Mouse (Mus musculus): ENCODE results near the gene Nipal3. TPM values are rescaled to one million over a fixed set of nuclear protein-coding genes. Genes with fewer than 3 reads are reported as not detected.
A peak's percentile ranks its signal among the peaks of the same experiment; 100 is the strongest.

Gene Nipal3
- 2.3 and 2.4 TPM in 2 replicates for polyA plus RNA-seq (2015; fragmentation: Nextera tagmentation; extraction: Ambion mirVana)

DNA sequence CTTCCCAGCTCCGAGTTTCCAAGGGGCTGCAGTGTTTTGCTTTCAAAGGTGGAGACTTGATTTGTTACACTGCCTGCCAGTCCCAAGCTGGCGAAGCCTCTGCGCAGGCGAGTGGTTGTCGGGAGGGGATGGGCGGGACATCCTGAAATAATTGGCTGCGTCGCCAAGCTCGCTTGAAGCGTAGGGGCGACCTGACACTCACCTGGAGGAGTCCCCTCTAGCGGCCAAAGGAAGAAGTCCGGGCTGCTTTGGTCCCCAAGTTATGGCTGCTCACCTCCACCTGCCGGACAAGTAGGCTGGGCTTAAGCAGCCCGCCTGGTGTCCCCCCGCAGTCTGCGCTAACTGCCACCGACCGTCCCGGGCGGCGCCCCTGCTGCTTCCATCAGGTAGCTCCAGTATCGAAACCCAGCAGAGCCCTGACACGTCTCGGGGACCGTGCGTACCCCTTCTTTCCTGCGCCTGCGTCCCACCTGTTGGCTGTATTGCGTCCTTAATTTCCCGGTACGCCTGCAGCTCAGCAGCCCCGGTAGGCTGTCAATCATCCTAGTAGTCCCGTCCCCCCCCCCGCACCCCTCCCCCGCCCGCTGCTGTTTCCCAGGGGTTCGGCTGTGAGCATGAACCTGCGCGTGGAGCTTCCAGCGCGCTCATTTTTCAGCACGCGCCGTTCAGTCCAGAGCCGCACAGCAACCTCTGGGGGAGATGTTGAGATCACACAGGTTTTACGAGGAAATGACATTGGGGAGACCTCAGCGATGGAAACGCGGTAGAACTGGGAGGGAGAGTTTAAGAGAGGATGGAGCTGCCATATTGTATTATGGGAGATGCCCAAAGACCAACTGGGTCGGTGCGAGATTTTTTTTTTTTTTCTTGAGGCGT is at the start of gene Nipal3, which contains the start of gene Stpg1:
Gene Nipal3 (minus strand): TSS at position 518 of the 876 bp plus-strand sequence.
Gene Stpg1 (plus strand): TSS at position 270 of the 876 bp plus-strand sequence.
- peak within 1 kb of the TSS; percentile 60 for H3K4me3 ChIP-seq
- H3K27me3 ChIP-seq, result no peaks in the 10 kb centered on the region
- peak within 1 kb of the TSS; percentile 10; the same call in 1 of the 2 replicates for H3K9ac ChIP-seq
- peaks cover 17% of the 10 kb centered on the region for H3K4me1 ChIP-seq
- H3K9me3 ChIP-seq, result no peaks in the 10 kb centered on the region
- H3K4me2 ChIP-seq, result peak within 1 kb of the TSS; percentile 91
- H3K27ac ChIP-seq, result no peak within 1 kb of the TSS
- under 1% methylated on average over 53 of the region's 53 CpGs for WGBS
- ATAC-seq (ENCODE audit: insufficient number of reproducible peaks, low FRiP score, low TSS enrichment, low read depth), result peak; percentile 91
- no peaks in the 10 kb centered on the region; the same call in 1 of the 2 replicates for H3K36me3 ChIP-seq

DNA sequence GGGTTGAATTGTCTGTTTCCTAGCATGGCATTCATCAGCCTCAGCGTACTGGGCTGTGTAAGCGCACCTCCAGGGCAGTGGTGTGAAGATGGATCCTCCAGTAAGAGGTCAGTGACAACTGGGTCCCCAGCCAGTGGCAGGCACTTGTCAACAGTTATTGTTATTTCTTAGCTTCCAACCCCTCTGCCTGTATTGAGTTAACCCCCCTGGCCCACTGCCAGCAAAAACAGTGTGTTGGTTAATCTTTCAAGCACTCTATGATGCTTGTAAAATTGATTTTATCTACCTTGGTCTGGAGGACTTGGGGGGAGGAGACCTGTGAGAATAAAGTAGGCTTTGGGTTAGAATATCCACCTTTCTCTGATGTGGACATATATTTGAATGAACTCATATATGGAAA is 49.4 kb upstream of the Nipal3 start:
- ATAC-seq (ENCODE audit: insufficient number of reproducible peaks, low FRiP score, low TSS enrichment, low read depth), result no peak
- no peak overlapping the region for H3K9ac ChIP-seq
- no peaks in the 10 kb centered on the region for H3K36me3 ChIP-seq
- H3K4me1 ChIP-seq, result peaks cover 53% of the 10 kb centered on the region
- H3K27ac ChIP-seq, result no peak overlapping the region
- 77% methylated on average over 2 of the region's 2 CpGs for WGBS
- no peaks in the 10 kb centered on the region for H3K27me3 ChIP-seq
- no peaks in the 10 kb centered on the region for H3K9me3 ChIP-seq
- no peak overlapping the region for H3K4me3 ChIP-seq
- H3K4me2 ChIP-seq, result no peak overlapping the region

DNA sequence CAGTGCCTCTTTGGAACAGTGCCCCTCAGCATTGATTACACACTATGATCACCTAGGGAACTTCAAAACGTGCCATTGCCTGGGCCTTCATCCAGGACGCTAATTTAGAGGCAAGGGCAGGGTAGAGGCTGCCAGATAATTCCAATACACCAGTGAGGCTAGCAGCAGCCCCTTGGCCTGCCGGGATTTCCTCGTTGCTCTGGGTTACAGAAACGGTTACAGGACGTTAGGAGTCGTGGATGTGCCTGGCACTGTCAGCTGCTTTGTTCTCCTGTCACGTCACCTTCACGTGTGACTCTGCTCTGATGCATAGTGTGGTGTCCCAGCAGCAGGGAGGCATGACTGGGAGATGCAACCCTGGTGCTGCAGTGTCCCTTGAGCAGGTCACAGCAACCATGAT is 45.2 kb upstream of the Nipal3 start:
- ATAC-seq (ENCODE audit: insufficient number of reproducible peaks, low FRiP score, low TSS enrichment, low read depth), result no peak
- Histone ChIP-seq H3K4me1 (peaks cover 13% of the 10 kb centered on the region; the same call in 1 of the 2 replicates), H3K4me3 (no peak overlapping the region), H3K27me3 (no peaks in the 10 kb centered on the region), H3K36me3 (no peaks in the 10 kb centered on the region), H3K4me2 (no peak overlapping the region), H3K27ac (no peak overlapping the region), H3K9me3 (no peaks in the 10 kb centered on the region), H3K9ac (no peak overlapping the region)
- 56% methylated on average over 9 of the region's 9 CpGs for WGBS

DNA sequence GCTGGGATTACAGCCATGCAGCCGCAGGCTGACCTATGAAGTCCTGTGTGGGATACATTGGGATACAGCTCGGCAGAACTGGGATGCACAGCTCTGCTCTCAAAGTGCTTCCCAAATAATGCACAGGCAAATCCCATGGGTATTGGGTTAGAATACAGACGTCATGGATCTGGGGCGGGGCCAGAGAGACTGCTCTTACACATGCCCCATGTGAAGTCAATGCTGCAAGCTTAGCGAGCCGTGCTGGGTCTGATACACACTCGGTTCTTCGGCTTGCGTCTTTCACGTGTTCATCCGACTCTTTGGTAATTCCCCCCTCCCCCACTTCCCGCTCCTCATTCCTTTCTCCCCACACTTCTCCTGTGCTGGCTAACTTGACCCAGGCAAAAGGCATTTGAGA is 44.2 kb upstream of the Nipal3 start:
- ATAC-seq (ENCODE audit: insufficient number of reproducible peaks, low FRiP score, low TSS enrichment, low read depth), result no peak
- H3K9me3 ChIP-seq, result no peaks in the 10 kb centered on the region
- H3K4me2 ChIP-seq, result no peak overlapping the region
- no peaks in the 10 kb centered on the region for H3K36me3 ChIP-seq
- H3K4me1 ChIP-seq, result 0 out of 2 replicates have a peak, but pooled peaks cover 3% of the 10 kb centered on the region
- H3K9ac ChIP-seq, result no peak overlapping the region
- H3K4me3 ChIP-seq, result no peak overlapping the region
- 84% methylated on average over 12 of the region's 12 CpGs for WGBS
- H3K27me3 ChIP-seq, result no peaks in the 10 kb centered on the region
- H3K27ac ChIP-seq, result no peak overlapping the region

DNA sequence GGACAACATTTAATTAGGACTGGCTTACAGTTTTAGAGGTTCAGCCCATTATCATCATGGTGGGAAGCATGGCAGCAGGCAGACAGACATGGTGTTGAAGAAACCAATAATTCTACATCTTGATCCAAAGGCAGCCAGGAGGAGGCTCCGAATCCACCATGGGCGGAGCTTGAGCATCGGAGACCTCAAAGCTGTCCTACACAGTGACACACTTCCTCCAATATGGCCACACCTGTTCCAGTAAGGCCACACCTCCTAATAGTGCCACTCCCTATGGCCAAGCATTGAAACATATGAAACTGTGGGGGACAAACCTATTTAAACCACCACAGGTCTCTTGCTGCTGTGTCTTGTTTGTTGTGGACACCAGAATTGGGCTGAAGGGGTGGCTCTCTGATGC is 40.2 kb upstream of the Nipal3 start:
- no peak overlapping the region for H3K9ac ChIP-seq
- H3K9me3 ChIP-seq, result peaks cover 5% of the 10 kb centered on the region; the same call in 1 of the 2 replicates
- 93% methylated on average over 3 of the region's 3 CpGs for WGBS
- ATAC-seq (ENCODE audit: insufficient number of reproducible peaks, low FRiP score, low TSS enrichment, low read depth), result no peak
- no peaks in the 10 kb centered on the region for H3K36me3 ChIP-seq
- H3K27me3 ChIP-seq, result no peaks in the 10 kb centered on the region
- H3K4me1 ChIP-seq, result 0 out of 2 replicates have a peak, but pooled peaks cover 5% of the 10 kb centered on the region
- no peak overlapping the region for H3K27ac ChIP-seq
- no peak overlapping the region for H3K4me3 ChIP-seq
- no peak overlapping the region for H3K4me2 ChIP-seq

DNA sequence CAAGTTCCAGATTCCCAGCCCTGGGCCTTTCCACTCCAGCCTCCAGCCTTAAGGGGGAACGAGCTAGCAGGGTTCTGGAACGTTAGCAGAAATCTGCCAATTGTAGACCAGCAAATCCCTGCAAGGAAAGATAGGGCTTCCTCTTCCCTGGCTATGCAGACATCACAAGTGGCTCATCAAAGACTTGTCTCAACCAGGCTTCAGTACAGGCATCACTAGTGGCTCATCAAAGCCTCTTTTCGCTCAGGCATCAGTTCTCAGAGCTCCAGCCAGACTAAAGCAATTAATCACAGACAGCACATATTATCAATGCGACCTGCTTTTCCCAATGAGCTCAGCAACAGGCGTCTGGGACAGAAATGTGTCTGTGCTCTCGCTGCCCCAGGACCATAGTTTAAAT is 38.2 kb upstream of the Nipal3 start:
- Histone ChIP-seq H3K36me3 (no peaks in the 10 kb centered on the region), H3K4me1 (0 out of 2 replicates have a peak, but pooled peaks cover 5% of the 10 kb centered on the region), H3K4me2 (no peak overlapping the region), H3K4me3 (no peak overlapping the region), H3K9me3 (peaks cover 6% of the 10 kb centered on the region; the same call in 1 of the 2 replicates), H3K9ac (no peak overlapping the region), H3K27me3 (no peaks in the 10 kb centered on the region), H3K27ac (no peak overlapping the region)
- 67% methylated on average over 6 of the region's 6 CpGs for WGBS
- ATAC-seq (ENCODE audit: insufficient number of reproducible peaks, low FRiP score, low TSS enrichment, low read depth), result no peak

DNA sequence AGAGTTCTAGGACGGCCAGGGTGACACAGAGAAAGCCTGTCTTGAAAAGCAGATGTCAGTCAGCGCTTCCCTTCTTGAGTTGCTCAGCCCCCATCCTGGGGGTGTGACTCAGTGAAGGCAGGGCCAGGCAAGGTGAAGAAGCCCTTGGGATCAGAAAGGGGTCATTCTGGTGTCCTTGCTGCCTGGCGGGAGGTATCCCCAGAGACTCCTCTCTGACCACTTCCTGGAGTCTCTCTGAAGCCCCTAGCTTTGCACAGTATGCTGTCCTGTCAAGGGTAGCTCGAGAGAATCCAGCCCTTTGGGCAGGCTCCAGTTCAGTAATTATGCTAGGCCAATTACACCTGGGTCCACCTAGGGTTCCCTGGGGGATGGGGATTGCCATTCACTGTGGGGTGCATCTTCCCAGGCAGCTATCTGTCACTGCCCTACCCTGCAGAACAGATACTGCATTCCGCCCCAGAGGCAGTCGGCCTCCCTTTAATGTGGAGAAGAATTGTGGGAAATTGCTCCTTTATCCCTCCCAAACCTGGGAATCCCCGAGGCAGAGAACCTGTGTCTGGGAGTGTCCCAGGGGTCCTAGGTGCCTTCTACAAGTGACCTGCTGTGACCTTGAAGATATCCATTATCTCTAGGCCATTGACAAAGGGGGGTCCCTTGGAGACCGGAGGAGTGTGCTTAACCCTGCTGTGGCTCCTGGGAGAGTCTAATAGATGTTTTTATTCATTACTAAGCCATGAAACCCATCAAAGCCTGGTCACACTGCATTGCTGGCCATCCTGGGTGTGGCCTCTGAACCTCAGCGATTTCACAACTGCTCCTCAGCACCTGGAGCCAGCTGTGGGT is 37.2 kb upstream of the Nipal3 start:
- Histone ChIP-seq H3K4me3 (no peak overlapping the region), H3K9ac (no peak overlapping the region), H3K4me2 (no peak overlapping the region), H3K27ac (no peak overlapping the region), H3K9me3 (peaks cover 6% of the 10 kb centered on the region; the same call in 1 of the 2 replicates), H3K36me3 (no peaks in the 10 kb centered on the region), H3K4me1 (0 out of 2 replicates have a peak, but pooled peaks cover 5% of the 10 kb centered on the region), H3K27me3 (no peaks in the 10 kb centered on the region)
- no peak for ATAC-seq (ENCODE audit: insufficient number of reproducible peaks, low FRiP score, low TSS enrichment, low read depth)
- 54% methylated on average over 9 of the region's 9 CpGs for WGBS

DNA sequence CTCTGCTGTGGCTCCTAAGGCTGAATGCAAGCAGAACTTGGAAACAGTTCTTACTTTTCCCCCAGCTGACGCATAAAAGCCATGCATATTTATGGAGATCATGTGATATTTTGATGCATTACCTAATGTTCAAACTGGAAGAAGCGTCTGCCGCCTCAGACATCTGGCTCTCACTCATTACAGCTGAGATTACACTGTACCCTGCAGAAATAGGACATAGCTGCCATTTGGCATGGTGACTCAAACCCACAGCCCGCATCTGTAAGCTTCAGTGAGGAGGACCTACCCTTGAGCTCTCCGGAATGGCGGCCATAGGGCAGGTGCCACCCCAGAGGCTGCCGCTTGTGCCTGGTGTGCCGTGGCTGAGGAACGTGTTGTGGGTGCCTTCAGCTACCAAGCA is 36.4 kb upstream of the Nipal3 start:
- 72% methylated on average over 9 of the region's 9 CpGs for WGBS
- H3K4me2 ChIP-seq, result no peak overlapping the region
- no peaks in the 10 kb centered on the region for H3K27me3 ChIP-seq
- H3K9ac ChIP-seq, result no peak overlapping the region
- no peaks in the 10 kb centered on the region for H3K36me3 ChIP-seq
- H3K27ac ChIP-seq, result no peak overlapping the region
- ATAC-seq (ENCODE audit: insufficient number of reproducible peaks, low FRiP score, low TSS enrichment, low read depth), result no peak
- H3K4me1 ChIP-seq, result peaks cover 8% of the 10 kb centered on the region
- peaks cover 6% of the 10 kb centered on the region; the same call in 1 of the 2 replicates for H3K9me3 ChIP-seq
- H3K4me3 ChIP-seq, result no peak overlapping the region

DNA sequence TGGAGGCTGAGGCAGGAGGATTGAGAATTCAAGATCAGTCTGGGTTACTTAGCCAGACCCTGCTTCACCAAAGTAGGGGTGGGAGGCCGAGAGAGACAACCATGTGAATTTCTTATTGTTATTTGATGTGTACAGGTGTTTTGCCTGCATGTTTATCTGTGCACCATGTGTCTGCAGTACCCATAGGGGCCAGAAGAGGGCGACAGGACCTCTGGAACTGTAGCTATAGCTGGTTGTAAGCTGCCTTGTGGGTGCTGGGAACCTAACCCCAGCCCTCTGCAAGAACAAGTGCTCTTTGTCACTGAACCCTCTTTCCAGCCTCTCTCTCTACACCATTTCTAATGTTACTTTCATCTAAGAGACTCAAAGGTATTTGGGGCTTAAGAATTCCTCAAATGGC is 35.4 kb upstream of the Nipal3 start:
- Histone ChIP-seq H3K4me3 (no peak overlapping the region), H3K27ac (no peak overlapping the region), H3K9ac (no peak overlapping the region), H3K4me2 (no peak overlapping the region), H3K9me3 (peaks cover 6% of the 10 kb centered on the region; the same call in 1 of the 2 replicates), H3K27me3 (no peaks in the 10 kb centered on the region), H3K36me3 (no peaks in the 10 kb centered on the region), H3K4me1 (peaks cover 8% of the 10 kb centered on the region)
- no peak for ATAC-seq (ENCODE audit: insufficient number of reproducible peaks, low FRiP score, low TSS enrichment, low read depth)
- WGBS, result 52% methylated on average over 2 of the region's 2 CpGs

DNA sequence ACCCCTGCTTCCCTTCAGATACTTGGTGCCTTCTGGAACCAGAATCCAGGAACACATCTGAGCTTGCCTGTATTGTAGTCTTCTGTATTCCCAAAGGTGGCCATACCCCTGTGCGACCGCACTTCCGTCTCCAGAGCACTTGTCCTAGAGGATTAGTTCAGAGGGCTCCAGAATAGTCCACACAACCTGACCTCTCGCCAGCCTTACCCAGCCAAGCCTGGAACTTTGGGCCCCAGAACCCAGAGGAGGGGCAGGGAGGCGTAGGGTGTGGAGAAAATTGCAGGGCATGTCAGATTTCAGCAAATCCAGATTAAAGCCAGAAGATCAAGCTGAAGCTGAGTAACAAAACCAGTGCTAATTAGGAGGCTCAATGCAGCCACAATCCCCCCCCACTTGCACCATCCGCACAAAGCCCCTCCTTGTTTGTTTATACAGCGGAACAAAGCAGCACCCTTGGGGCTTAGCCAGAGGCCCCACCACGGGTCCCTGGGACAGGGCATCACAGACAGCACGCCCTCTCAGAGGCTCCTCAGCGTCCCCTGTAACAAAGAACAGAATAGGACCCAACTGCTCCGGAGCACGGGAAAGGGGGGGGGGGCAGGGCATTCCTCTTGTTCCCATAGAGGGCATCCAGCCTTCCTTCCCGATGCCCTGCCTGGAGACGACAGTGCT is 31.3 kb upstream of the Nipal3 start:
- Histone ChIP-seq H3K9ac (no peak overlapping the region), H3K4me3 (no peak overlapping the region), H3K27ac (no peak overlapping the region), H3K4me1 (peaks cover 3% of the 10 kb centered on the region), H3K27me3 (no peaks in the 10 kb centered on the region), H3K9me3 (peaks cover 6% of the 10 kb centered on the region; the same call in 1 of the 2 replicates), H3K36me3 (no peaks in the 10 kb centered on the region), H3K4me2 (no peak overlapping the region)
- ATAC-seq (ENCODE audit: insufficient number of reproducible peaks, low FRiP score, low TSS enrichment, low read depth), result no peak
- WGBS, result 37% methylated on average over 14 of the region's 14 CpGs

DNA sequence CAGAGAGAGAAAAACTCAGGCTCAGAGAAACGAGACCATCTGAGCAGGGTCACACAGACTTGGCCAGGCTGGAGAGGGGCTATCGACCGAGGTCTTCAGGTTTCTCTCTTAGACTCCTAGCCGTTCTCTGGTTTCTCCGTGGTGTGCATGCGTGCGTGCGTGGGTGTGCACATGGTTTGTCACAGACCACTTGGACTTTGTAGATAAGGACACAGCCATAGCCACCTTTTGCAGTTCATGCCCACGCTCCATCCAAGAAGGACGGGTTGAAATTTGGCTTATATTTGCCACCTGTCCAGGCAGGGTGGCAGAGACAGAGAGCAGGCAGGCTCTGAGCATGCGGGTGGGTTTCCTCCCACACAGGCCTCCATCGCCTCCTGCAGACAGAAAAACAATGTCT is 30.2 kb upstream of the Nipal3 start:
- 78% methylated on average over 12 of the region's 12 CpGs for WGBS
- no peak overlapping the region for H3K4me2 ChIP-seq
- no peak for ATAC-seq (ENCODE audit: insufficient number of reproducible peaks, low FRiP score, low TSS enrichment, low read depth)
- H3K36me3 ChIP-seq, result no peaks in the 10 kb centered on the region
- no peak overlapping the region for H3K4me3 ChIP-seq
- no peak overlapping the region for H3K27ac ChIP-seq
- H3K27me3 ChIP-seq, result no peaks in the 10 kb centered on the region
- peaks cover 1% of the 10 kb centered on the region; the same call in 1 of the 2 replicates for H3K9me3 ChIP-seq
- H3K9ac ChIP-seq, result no peak overlapping the region
- peaks cover 3% of the 10 kb centered on the region for H3K4me1 ChIP-seq
